Mouse (Mus musculus): ENCODE results near the gene Rgs13.
"Not testable (repeated sequence)": the region's sequence is repeated elsewhere in the genome, so short reads cannot be mapped to it uniquely, and the experiment has no call there.

DNA sequence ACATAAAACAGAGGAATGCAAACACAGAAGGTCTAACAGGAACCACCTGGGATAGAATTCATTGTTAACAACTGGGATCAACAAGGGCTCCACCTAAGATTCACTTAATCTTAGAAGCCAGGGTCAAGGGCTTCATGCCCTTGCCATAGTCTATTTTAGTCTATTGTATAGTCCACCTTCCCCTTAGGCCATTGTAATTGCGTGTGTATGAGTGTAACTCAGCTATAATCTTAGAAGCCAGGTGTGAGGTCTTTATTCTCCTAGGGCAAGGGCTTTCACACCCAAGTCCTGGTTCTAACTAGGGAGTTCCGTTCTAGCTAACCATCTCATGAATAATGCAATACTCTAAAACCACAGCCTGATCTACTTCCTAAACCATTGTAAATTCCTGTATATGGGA lies 35.8 kb downstream of the Rgs13 start:
- not testable (repeated sequence) for TF ChIP-seq NRF1 (IDR thresholded peaks at IDR 0.05; ENCODE audit: low read depth, low read length); SIN3A (IDR thresholded peaks at IDR 0.05; ENCODE audit: low read length); ELF1 (IDR thresholded peaks at IDR 0.05; ENCODE audit: low read depth, low read length); E2F4 (IDR thresholded peaks at IDR 0.05; ENCODE audit: insufficient replicate concordance, low read depth, low read length); KAT2A (IDR thresholded peaks at IDR 0.05; ENCODE audit: insufficient replicate concordance, low read length); CTCF (conservative IDR thresholded peaks at IDR 0.05 in 1 of 2, IDR thresholded peaks at IDR 0.05 in 1 of 2; ENCODE audit: low read depth in 2 of 2, low read length in 2 of 2); TCF12 (IDR thresholded peaks at IDR 0.05; ENCODE audit: low read depth, low read length); SMC3 (IDR thresholded peaks at IDR 0.05; ENCODE audit: low read depth, low read length); HCFC1 (IDR thresholded peaks at IDR 0.05; ENCODE audit: low read depth, low read length); MEF2A (IDR thresholded peaks at IDR 0.05; ENCODE audit: borderline replicate concordance, low read depth, low read length); ZMIZ1 (IDR thresholded peaks at IDR 0.05; ENCODE audit: low read depth, low read length)
